Mouse (Mus musculus) frontal cortex, postnatal 10 days (tissue): ENCODE results near the gene Vmn1r206.
"Not testable (repeated sequence)": the region's sequence is repeated elsewhere in the genome, so short reads cannot be mapped to it uniquely, and the experiment has no call there.

ENCODE experiments used
- DNase-seq, 2 experiments: peaks; one replicate each; pipeline ENCODE4 v3.0.0; 2022; ENCODE audit warnings: low spot score in 2 of 2, mixed read lengths in 1 of 2

Vmn1r206 gene

GRCm38 (mm10) chr13:22624151-22624550 lies at the start of gene Vmn1r206:
Vmn1r206 (minus strand) TSS chr13:22624251.
- DNase-seq = not testable (repeated sequence)

- DNase-seq = no peak
Observed at GRCm38 (mm10) chr13:22592900-22593299, 31.2 kb downstream of the Vmn1r206 start, which contains the start of gene Vmn1r205. Vmn1r205 (minus strand) TSS chr13:22593000.

GRCm38 (mm10) chr13:22583336-22583735 lies 40.7 kb downstream of the Vmn1r206 start:
- not testable (repeated sequence) for DNase-seq

- DNase-seq = not testable (repeated sequence)
Observed at GRCm38 (mm10) chr13:22574911-22575310, 49.1 kb downstream of the Vmn1r206 start.
